ENCODE assay signal across 16 mouse cellular contexts in the genomic region with DNA sequence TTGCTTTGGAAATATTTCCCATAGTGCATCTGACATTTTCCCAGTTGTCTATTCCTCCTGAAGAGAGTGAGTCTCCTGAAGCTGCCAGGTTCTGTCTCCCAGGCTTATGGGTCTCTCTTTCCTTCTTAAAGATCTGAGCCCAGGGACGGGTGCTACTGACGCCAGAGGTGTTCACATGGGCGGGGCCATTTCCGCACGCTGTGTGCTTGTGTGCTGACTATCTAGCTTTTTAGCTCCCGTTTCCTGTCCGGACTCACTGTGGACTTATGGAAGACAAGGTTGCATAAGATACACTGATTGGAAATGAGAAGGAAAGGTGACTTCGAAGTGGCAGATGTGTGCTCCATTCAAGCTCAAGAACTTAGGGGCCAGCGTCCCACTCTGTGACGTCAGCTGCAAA.
"Had no signal": no experiment of that assay in that cellular context is flagged by ENCODE, and none has a peak within 500 bp of the region (broad histone marks: within the 10 kb centered on the region; RNA-seq: fewer than 3 reads in every experiment).

No protein-coding gene starts in this region.

- H3K4me2 ChIP-seq: lung, embryonic 14.5 days; midbrain, embryonic 12.5 days; neural tube, embryonic 13.5 days; neural tube, embryonic 15.5 days; stomach, embryonic 15.5 days had no signal

- H3K4me3 ChIP-seq: midbrain, embryonic 10.5 days; midbrain, embryonic 12.5 days; myocyte; neural tube, embryonic 13.5 days; neural tube, embryonic 15.5 days; stomach, embryonic 15.5 days had no signal

- H3K4me1 ChIP-seq: midbrain, embryonic 10.5 days; midbrain, embryonic 12.5 days; stomach, embryonic 15.5 days had no signal

- DNase-seq: lung, adult 18-20 months; lung, embryonic 14.5 days; lung, postnatal 10 days; lung, postnatal 4 days; midbrain, embryonic 14.5 days; right cerebral cortex, postnatal 14 days; thymus, adult 18-20 months; thymus, postnatal 14 days; thymus, postnatal 4 days had no signal

- H3K9ac ChIP-seq: lung, embryonic 14.5 days; midbrain, embryonic 12.5 days; neural tube, embryonic 13.5 days; neural tube, embryonic 15.5 days; stomach, embryonic 15.5 days had no signal

- H3K9me3 ChIP-seq: midbrain, embryonic 10.5 days; midbrain, embryonic 12.5 days; neural tube, embryonic 13.5 days; neural tube, embryonic 15.5 days; stomach, embryonic 15.5 days had no signal

- H3K27ac ChIP-seq: midbrain, embryonic 10.5 days; midbrain, embryonic 12.5 days; neural tube, embryonic 13.5 days; neural tube, embryonic 15.5 days; stomach, embryonic 15.5 days had no signal

- H3K27me3 ChIP-seq: midbrain, embryonic 12.5 days; neural tube, embryonic 13.5 days; neural tube, embryonic 15.5 days; stomach, embryonic 15.5 days had no signal

- ATAC-seq: midbrain, embryonic 16.5 days had no signal
